Comparison of ENCODE assay signal across 8 mouse cellular contexts in genomic region chr16:31943980-31944379, GRCm38 (mm10). TPM values are rescaled to one million over a fixed set of nuclear protein-coding genes. Genes with fewer than 3 reads are reported as not detected.
DNase-seq lines count a peak whose midpoint lies in the region; ATAC-seq and TF ChIP-seq lines count a peak whose summit lies in the region.
"Had no signal": no experiment of that assay in that cellular context is flagged by ENCODE, and none has a peak within 500 bp of the region (broad histone marks: within the 10 kb centered on the region; RNA-seq: fewer than 3 reads in every experiment).

No protein-coding gene starts in this region.

- peaks cover 26% of the 10 kb centered on the region for H3K4me1 ChIP-seq in cerebellum, adult 2 months (ENCODE audit: control insufficient read depth, insufficient read depth, low read length)
- peaks cover 18% of the 10 kb centered on the region for H3K4me1 ChIP-seq in hindbrain, embryonic 14.5 days (replicated peaks; ENCODE audit: control insufficient read depth, insufficient read depth, low read length)
- H3K4me1 ChIP-seq in midbrain, embryonic 13.5 days (replicated peaks), result peaks cover 42% of the 10 kb centered on the region

- TF ChIP-seq CTCF in cerebellum, adult 2 months (IDR thresholded peaks at IDR 0.05; ENCODE audit: borderline replicate concordance, insufficient read depth, low read depth, low read length), result peak; percentile 70; the same call in 1 of the 2 replicates

- no peak overlapping the region for H3K9ac ChIP-seq in hindbrain, embryonic 14.5 days
- H3K9ac ChIP-seq in midbrain, embryonic 13.5 days (replicated peaks), result no peak overlapping the region
- H3K9ac ChIP-seq: lung, embryonic 15.5 days had no signal

- no peak for TF ChIP-seq POLR2A in cerebellum, adult 2 months (IDR thresholded peaks at IDR 0.05; ENCODE audit: borderline replicate concordance, insufficient read depth, low read length)

- no peak overlapping the region for H3K4me3 ChIP-seq in cerebellum, adult 2 months (replicated peaks; ENCODE audit: insufficient read depth, low read depth, low read length)
- H3K4me3 ChIP-seq in hindbrain, embryonic 14.5 days (replicated peaks; ENCODE audit: low read length), result no peak overlapping the region
- H3K4me3 ChIP-seq in midbrain, embryonic 13.5 days (replicated peaks), result no peak overlapping the region; the same call in 1 of the 2 replicates
- H3K4me3 ChIP-seq: lung, embryonic 15.5 days had no signal

- H3K27me3 ChIP-seq in cerebellum, adult 2 months (ENCODE audit: control insufficient read depth, insufficient read depth, low read length), result no peaks in the 10 kb centered on the region
- no peaks in the 10 kb centered on the region for H3K27me3 ChIP-seq in hindbrain, embryonic 14.5 days (ENCODE audit: control insufficient read depth, insufficient read depth, low read length)
- no peaks in the 10 kb centered on the region for H3K27me3 ChIP-seq in midbrain, embryonic 13.5 days
- H3K27me3 ChIP-seq: lung, embryonic 15.5 days had no signal

- no peaks in the 10 kb centered on the region for H3K9me3 ChIP-seq in hindbrain, embryonic 14.5 days (ENCODE audit: control insufficient read depth, low read length)
- no peaks in the 10 kb centered on the region for H3K9me3 ChIP-seq in midbrain, embryonic 13.5 days
- H3K9me3 ChIP-seq: lung, embryonic 15.5 days had no signal

- no peak overlapping the region for H3K27ac ChIP-seq in cerebellum, adult 2 months (ENCODE audit: insufficient read depth, low read length)
- H3K27ac ChIP-seq in hindbrain, embryonic 14.5 days, result no peak overlapping the region
- 0 out of 2 replicates have a peak overlapping the region, but pooled peaks have one; percentile 16 for H3K27ac ChIP-seq in midbrain, embryonic 13.5 days
- H3K27ac ChIP-seq: lung, embryonic 15.5 days had no signal

- peak; percentile 91 for DNase-seq in ZHBTc4 (ENCODE audit: low read depth, low spot score)
- DNase-seq in cerebellum, adult 2 months, result peak; percentile 75 to 83
- peak; percentile 71 for DNase-seq in forelimb bud, embryonic 11.5 days (ENCODE audit: low read depth, low spot score)
- DNase-seq in hindbrain, embryonic 14.5 days (ENCODE audit: low spot score), result peak; percentile 75
- peak; percentile 67 to 68 for DNase-seq in left cerebral cortex, adult 8-10 months (ENCODE audit: low spot score in 2 of 2)
- peak; percentile 62 for DNase-seq in spleen, adult 12 weeks (ENCODE audit: low spot score)

- 2% methylated on average over 10 of the region's 10 CpGs for WGBS in cerebellum, adult 2 months
- WGBS in hindbrain, embryonic 14.5 days, result 6% methylated on average over 10 of the region's 10 CpGs
- WGBS in midbrain, embryonic 13.5 days, result 2% methylated on average over 10 of the region's 10 CpGs

- ATAC-seq in hindbrain, embryonic 14.5 days (ENCODE audit: low FRiP score), result peak; percentile 29; the same call in 1 of the 2 replicates
- peak; percentile 19 for ATAC-seq in midbrain, embryonic 13.5 days

- H3K36me3 ChIP-seq in hindbrain, embryonic 14.5 days (replicated peaks; ENCODE audit: control insufficient read depth, insufficient read depth), result peaks cover 10% of the 10 kb centered on the region; the same call in 1 of the 2 replicates
- H3K36me3 ChIP-seq in midbrain, embryonic 13.5 days, result peaks cover 13% of the 10 kb centered on the region

- no peak overlapping the region for H3K4me2 ChIP-seq in hindbrain, embryonic 14.5 days (replicated peaks)
- H3K4me2 ChIP-seq in midbrain, embryonic 13.5 days (replicated peaks), result no peak overlapping the region
- H3K4me2 ChIP-seq: lung, embryonic 15.5 days had no signal

RNA-seq across cellular contexts. Expression of gene 0610012G03Rik, which starts 4.3 kb away (rescaled TPM):
- polyA plus RNA-seq in cerebellum, adult 2 months (2012; rRNA removed), result 66.2 and 70.7 TPM in 2 replicates
- 126 and 129 TPM in 2 replicates for polyA plus RNA-seq in hindbrain, embryonic 14.5 days (2014; fragmentation: Nextera tagmentation; extraction: Ambion mirVana)
- 10 to 100 TPM; 34.8 to 38.9 (median 36.8) TPM for total RNA-seq in left cerebral cortex, adult 8-10 months (2022)
- polyA plus RNA-seq in midbrain, embryonic 13.5 days (2015; fragmentation: Nextera tagmentation; extraction: Ambion mirVana), result 100 and 104 TPM in 2 replicates

RNA-seq across cellular contexts. Expression of gene Ncbp2, which starts 4.3 kb away (rescaled TPM):
- polyA plus RNA-seq in cerebellum, adult 2 months (2012; rRNA removed), result 74.0 and 86.5 TPM in 2 replicates
- polyA plus RNA-seq in hindbrain, embryonic 14.5 days (2014; fragmentation: Nextera tagmentation; extraction: Ambion mirVana), result 88.3 and 91.9 TPM in 2 replicates
- 10 to 100 TPM; 44.4 to 48.0 (median 46.2) TPM for total RNA-seq in left cerebral cortex, adult 8-10 months (2022)
- 118 and 122 TPM in 2 replicates for polyA plus RNA-seq in midbrain, embryonic 13.5 days (2015; fragmentation: Nextera tagmentation; extraction: Ambion mirVana)

RNA-seq across cellular contexts. Expression of gene Pigz, which starts 10.3 kb away (rescaled TPM):
- polyA plus RNA-seq in cerebellum, adult 2 months (2012; rRNA removed), result 33.1 and 34.2 TPM in 2 replicates
- 3.8 and 5.6 TPM in 2 replicates for polyA plus RNA-seq in hindbrain, embryonic 14.5 days (2014; fragmentation: Nextera tagmentation; extraction: Ambion mirVana)
- total RNA-seq in left cerebral cortex, adult 8-10 months (2022), result 10 to 100 TPM; 26.2 to 30.5 (median 28.8) TPM
- 2.5 and 3.3 TPM in 2 replicates for polyA plus RNA-seq in midbrain, embryonic 13.5 days (2015; fragmentation: Nextera tagmentation; extraction: Ambion mirVana)

RNA-seq across cellular contexts. Expression of gene Senp5, which starts 59.1 kb away (rescaled TPM):
- polyA plus RNA-seq in cerebellum, adult 2 months (2012; rRNA removed), result 23.5 and 25.0 TPM in 2 replicates
- 8.4 and 10.1 TPM in 2 replicates for polyA plus RNA-seq in hindbrain, embryonic 14.5 days (2014; fragmentation: Nextera tagmentation; extraction: Ambion mirVana)
- 10 to 100 TPM; 43.3 to 47.8 (median 44.2) TPM for total RNA-seq in left cerebral cortex, adult 8-10 months (2022)
- 19.0 and 20.6 TPM in 2 replicates for polyA plus RNA-seq in midbrain, embryonic 13.5 days (2015; fragmentation: Nextera tagmentation; extraction: Ambion mirVana)
